Mouse (Mus musculus): ENCODE results near the gene Pim2.
"Not testable (repeated sequence)": the region's sequence is repeated elsewhere in the genome, so short reads cannot be mapped to it uniquely, and the experiment has no call there.

Pim2 gene

GRCm38 (mm10) chrX:7907735-7908134, 29.7 kb downstream of the Pim2 start, which contains the start of gene Gm10491:
Gm10491 (minus strand) TSS chrX:7907835.
- DNase-seq (ENCODE audit: low read depth, low spot score), result no peak

GRCm38 (mm10) chrX:7909242-7909641, 31.2 kb downstream of the Pim2 start, which contains the start of gene Gm10490:
Gm10490 (plus strand) TSS chrX:7909542.
- not testable (repeated sequence) for DNase-seq (ENCODE audit: low read depth, low spot score)

GRCm38 (mm10) chrX:7910473-7910872, 32.4 kb downstream of the Pim2 start:
- no peak for DNase-seq (ENCODE audit: low read depth, low spot score)

- peak; percentile 30 for DNase-seq (ENCODE audit: low read depth, low spot score)
These were observed 37.6 kb downstream of the Pim2 start for GRCm38 (mm10) chrX:7915669-7916068.

- peak; percentile 11 for DNase-seq (ENCODE audit: low read depth, low spot score)
These were observed 39.9 kb downstream of the Pim2 start for GRCm38 (mm10) chrX:7917960-7918359.

- no peak for DNase-seq (ENCODE audit: low read depth, low spot score)
These were observed 41.7 kb downstream of the Pim2 start, which contains the start of gene Pcsk1n for GRCm38 (mm10) chrX:7919601-7920383. Pcsk1n (plus strand) TSS chrX:7919822.

- peak; percentile 35 for DNase-seq (ENCODE audit: low read depth, low spot score)
These were observed 44.0 kb downstream of the Pim2 start for GRCm38 (mm10) chrX:7922032-7922431.

GRCm38 (mm10) chrX:7926266-7926665, 48.2 kb downstream of the Pim2 start:
- no peak for DNase-seq (ENCODE audit: low read depth, low spot score)

- DNase-seq (ENCODE audit: low read depth, low spot score), result no peak
These were observed 49.1 kb downstream of the Pim2 start for GRCm38 (mm10) chrX:7927116-7927515.

- DNase-seq (ENCODE audit: low read depth, low spot score), result no peak
These were observed 50.3 kb downstream of the Pim2 start, which contains the start of gene Eras for GRCm38 (mm10) chrX:7928270-7928790. Eras (minus strand) TSS chrX:7928607.
